Mouse (Mus musculus) intestine, embryonic 16.5 days (tissue): ENCODE results near the gene Nfam1. TPM values are rescaled to one million over a fixed set of nuclear protein-coding genes. Genes with fewer than 3 reads are reported as not detected.

Source experiments
- ATAC-seq: fragments of 200-750 bp; cut with Nextera tagmentation; 2 replicates; pipeline ENCODE4 v1.8.0; 2017; ENCODE audit warnings: moderate TSS enrichment, moderate library complexity
- H3K27ac ChIP-seq: fragments of 300-500 bp; sonication (generic); 2 replicates; pipeline ENCODE4 v1.5.1; 2014; ENCODE audit warnings: mild to moderate bottlenecking, low read length
- H3K27me3 ChIP-seq: fragments of 300-500 bp; sonication (generic); replicated peaks from 2 replicates; pipeline ENCODE4 v1.6.1; 2014; ENCODE audit warnings: low read length, control low read depth, mixed read lengths; ENCODE audit not compliant: control insufficient read depth, insufficient read depth
- H3K36me3 ChIP-seq: fragments of 300-500 bp; sonication (generic); 2 replicates; pipeline ENCODE4 v1.6.1; 2014; ENCODE audit warnings: low read length, control low read depth; ENCODE audit not compliant: control insufficient read depth, insufficient read depth
- H3K4me1 ChIP-seq: fragments of 300-500 bp; sonication (generic); 2 replicates; pipeline ENCODE4 v1.6.1; 2014; ENCODE audit warnings: low read length, control low read depth, mixed read lengths; ENCODE audit not compliant: control insufficient read depth, insufficient read depth
- H3K4me2 ChIP-seq: fragments of 300-500 bp; sonication (generic); 2 replicates; pipeline ENCODE4 v1.6.1; 2014; ENCODE audit warnings: low read depth, low read length, control low read depth
- H3K4me3 ChIP-seq: fragments of 300-500 bp; sonication (generic); 2 replicates; pipeline ENCODE4 v1.5.1; 2014; ENCODE audit warnings: mild to moderate bottlenecking, low read length
- H3K9ac ChIP-seq: fragments of 300-500 bp; sonication (generic); 2 replicates; pipeline ENCODE4 v1.6.1; 2014; ENCODE audit warnings: low read depth, low read length
- H3K9me3 ChIP-seq: fragments of 300-500 bp; sonication (generic); 2 replicates; pipeline ENCODE4 v1.6.1; 2016; ENCODE audit warnings: low read length, control low read depth; ENCODE audit not compliant: control insufficient read depth
- WGBS: fragments of 180-500 bp; shearing (Covaris S2); extraction: QIAGEN DNeasy Blood & Tissue Kit; methylation state at CpG from one replicate; pipeline ENCODE4 v1.1.7; 2014; 5-methylcytosine and 5-hydroxymethylcytosine counted together
- polyA plus RNA-seq: library from polyadenylated mRNA; unstranded; fragments of >200 nt; fragmentation: Nextera tagmentation; extraction: Ambion mirVana; gene quantifications from 2 replicates; pipeline ENCODE4 v1.2.1, GENCODE M21; 2015

Nfam1 gene
- polyA plus RNA-seq, 1 experiment from 2014 or later = 3.6 TPM

GRCm38 (mm10) chr15:83043362-83043708 lies 10.2 kb upstream of the Nfam1 start:
- no peaks in the 10 kb centered on the region for H3K36me3 ChIP-seq
- H3K4me3 ChIP-seq = no peak overlapping the region
- H3K4me1 ChIP-seq = peaks cover 33% of the 10 kb centered on the region
- peak; percentile 51; the same call in 1 of the 2 replicates for ATAC-seq
- WGBS = 61% methylated on average over 22 of the region's 22 CpGs
- no peak overlapping the region for H3K4me2 ChIP-seq
- H3K27me3 ChIP-seq = no peaks in the 10 kb centered on the region
- 0 out of 2 replicates have a peak overlapping the region, but pooled peaks have one; percentile 46 for H3K9ac ChIP-seq
- no peak overlapping the region for H3K27ac ChIP-seq
- H3K9me3 ChIP-seq = 0 out of 2 replicates have a peak, but pooled peaks cover 2% of the 10 kb centered on the region

DNA sequence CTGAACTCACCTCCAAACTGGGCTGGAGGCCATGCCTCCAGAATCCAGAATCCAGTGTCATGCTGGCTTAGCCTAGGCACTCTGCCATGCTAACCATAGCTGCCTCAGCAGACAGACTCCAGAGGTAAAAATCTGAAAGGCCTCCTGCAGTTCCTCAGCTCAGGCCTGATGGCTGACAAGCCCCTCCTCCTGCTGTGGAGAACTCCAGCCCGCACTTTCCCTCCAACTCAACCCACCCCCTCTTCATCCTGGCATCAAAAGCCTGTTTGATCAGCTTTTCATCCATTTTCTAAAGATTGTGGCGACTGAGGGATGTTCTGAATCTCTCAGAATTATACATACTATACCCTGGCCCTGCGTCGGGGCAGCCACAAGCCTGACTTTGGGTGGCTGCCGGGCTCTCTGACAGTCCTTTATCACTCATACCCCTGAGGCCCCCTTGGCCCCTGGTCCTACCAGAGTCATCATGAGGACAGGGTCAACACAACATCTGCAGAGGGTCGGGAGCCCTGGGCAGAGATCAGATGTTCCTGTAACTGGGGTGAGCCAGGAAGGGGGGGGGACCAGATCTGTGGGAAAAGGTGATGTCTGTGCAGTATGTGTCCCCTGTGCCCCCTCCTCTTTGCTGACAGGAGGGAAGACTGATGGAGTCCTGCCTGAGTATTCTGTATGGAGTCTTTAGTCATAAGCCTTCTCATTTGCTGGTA lies 9.7 kb upstream of the Nfam1 start:
- H3K9me3 ChIP-seq = 0 out of 2 replicates have a peak, but pooled peaks cover 2% of the 10 kb centered on the region
- 0 out of 2 replicates have a peak overlapping the region, but pooled peaks have one; percentile 6 for H3K27ac ChIP-seq
- WGBS = 25% methylated on average over 6 of the region's 6 CpGs
- peak; percentile 36; the same call in 1 of the 2 replicates for ATAC-seq
- no peak overlapping the region for H3K4me2 ChIP-seq
- H3K27me3 ChIP-seq = no peaks in the 10 kb centered on the region
- peak overlapping the region; percentile 46 for H3K9ac ChIP-seq
- H3K36me3 ChIP-seq = no peaks in the 10 kb centered on the region
- peaks cover 38% of the 10 kb centered on the region for H3K4me1 ChIP-seq
- no peak overlapping the region for H3K4me3 ChIP-seq

GRCm38 (mm10) chr15:83040156-83040555 lies 7.0 kb upstream of the Nfam1 start:
- Histone ChIP-seq H3K4me1 (peaks cover 49% of the 10 kb centered on the region), H3K36me3 (no peaks in the 10 kb centered on the region), H3K4me2 (no peak overlapping the region), H3K27me3 (no peaks in the 10 kb centered on the region), H3K9ac (no peak overlapping the region), H3K4me3 (no peak overlapping the region), H3K27ac (no peak overlapping the region), H3K9me3 (no peaks in the 10 kb centered on the region)
- WGBS = 49% methylated on average over 2 of the region's 2 CpGs
- no peak for ATAC-seq

DNA sequence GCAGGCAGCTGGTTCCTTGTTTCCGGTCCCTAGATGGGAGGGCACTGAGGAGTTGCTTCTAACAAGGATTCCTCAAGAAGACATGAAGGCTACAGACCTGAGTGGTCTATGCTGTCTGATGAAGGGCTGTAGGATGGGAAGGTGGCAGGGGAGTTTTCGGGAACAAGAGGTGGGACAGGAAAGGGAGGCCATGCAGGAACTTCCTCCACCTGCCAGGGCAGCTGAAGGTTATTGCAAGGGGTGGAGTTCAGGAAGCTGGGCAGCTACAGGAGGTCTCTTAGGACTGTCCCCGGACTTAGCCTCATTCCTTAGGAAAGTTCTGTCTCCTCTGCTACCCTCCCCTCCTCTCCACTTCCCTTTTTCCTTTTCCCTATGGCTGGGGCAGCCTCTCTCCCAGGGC lies 5.7 kb upstream of the Nfam1 start:
- WGBS = 60% methylated on average over 3 of the region's 3 CpGs
- Histone ChIP-seq H3K27me3 (no peaks in the 10 kb centered on the region), H3K36me3 (no peaks in the 10 kb centered on the region), H3K27ac (no peak overlapping the region), H3K9ac (peak overlapping the region; percentile 1; the same call in 1 of the 2 replicates), H3K9me3 (no peaks in the 10 kb centered on the region), H3K4me2 (no peak overlapping the region), H3K4me3 (no peak overlapping the region), H3K4me1 (peaks cover 56% of the 10 kb centered on the region)
- ATAC-seq = no peak

DNA sequence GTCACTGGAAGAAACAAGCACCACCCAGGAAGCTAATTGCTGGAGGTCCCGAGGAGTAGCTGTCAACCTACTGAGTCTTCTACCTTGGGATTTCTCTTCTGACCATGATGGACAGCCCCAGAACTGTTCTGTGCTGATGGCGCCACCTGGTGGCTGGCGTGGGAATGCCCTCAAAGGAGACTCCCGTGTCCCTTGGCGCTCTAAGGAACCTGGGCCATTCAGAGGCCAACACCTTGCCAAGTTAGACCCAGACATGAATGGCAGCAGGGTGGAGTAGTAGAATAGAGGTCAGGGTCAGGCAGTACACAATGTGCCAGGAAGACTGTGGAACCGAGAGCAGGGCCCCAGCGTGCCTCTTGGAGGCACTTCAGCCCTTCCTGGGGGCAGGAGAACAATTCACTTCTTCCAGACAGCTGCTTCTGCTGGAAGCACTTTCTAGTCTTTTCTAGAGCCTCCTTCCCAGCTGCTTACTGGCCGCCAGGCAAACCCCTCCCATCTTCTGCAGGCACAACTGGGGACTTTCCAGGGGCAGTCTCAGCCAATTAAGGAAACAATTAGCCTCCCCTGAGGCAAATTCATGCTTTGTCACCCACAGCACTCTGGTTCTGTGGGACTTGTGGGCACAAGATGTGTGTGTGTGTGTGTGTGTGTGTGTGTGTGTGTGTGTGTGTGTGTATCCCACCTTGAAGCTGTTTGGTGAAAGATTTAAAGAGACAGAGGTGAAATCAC lies 4.8 kb upstream of the Nfam1 start:
- peak overlapping the region; percentile 12; the same call in 1 of the 2 replicates for H3K27ac ChIP-seq
- peak; percentile 78 for ATAC-seq
- H3K4me1 ChIP-seq = peaks cover 47% of the 10 kb centered on the region
- no peaks in the 10 kb centered on the region for H3K9me3 ChIP-seq
- no peak overlapping the region for H3K4me2 ChIP-seq
- H3K9ac ChIP-seq = no peak overlapping the region
- H3K36me3 ChIP-seq = no peaks in the 10 kb centered on the region
- 6% methylated on average over 8 of the region's 8 CpGs for WGBS
- H3K4me3 ChIP-seq = no peak overlapping the region
- no peaks in the 10 kb centered on the region for H3K27me3 ChIP-seq

- H3K36me3 ChIP-seq = no peaks in the 10 kb centered on the region
- ATAC-seq = no peak
- no peak overlapping the region for H3K9ac ChIP-seq
- no peak overlapping the region for H3K27ac ChIP-seq
- no peaks in the 10 kb centered on the region for H3K9me3 ChIP-seq
- H3K4me1 ChIP-seq = peaks cover 38% of the 10 kb centered on the region
- no peak overlapping the region for H3K4me2 ChIP-seq
- WGBS = 65% methylated on average over 14 of the region's 14 CpGs
- no peaks in the 10 kb centered on the region for H3K27me3 ChIP-seq
- H3K4me3 ChIP-seq = no peak overlapping the region
These were observed 3.9 kb upstream of the Nfam1 start for GRCm38 (mm10) chr15:83036900-83037519.

- 64% methylated on average over 7 of the region's 7 CpGs for WGBS
- no peak for ATAC-seq
These were observed 3.0 kb upstream of the Nfam1 start for GRCm38 (mm10) chr15:83036089-83036488.

DNA sequence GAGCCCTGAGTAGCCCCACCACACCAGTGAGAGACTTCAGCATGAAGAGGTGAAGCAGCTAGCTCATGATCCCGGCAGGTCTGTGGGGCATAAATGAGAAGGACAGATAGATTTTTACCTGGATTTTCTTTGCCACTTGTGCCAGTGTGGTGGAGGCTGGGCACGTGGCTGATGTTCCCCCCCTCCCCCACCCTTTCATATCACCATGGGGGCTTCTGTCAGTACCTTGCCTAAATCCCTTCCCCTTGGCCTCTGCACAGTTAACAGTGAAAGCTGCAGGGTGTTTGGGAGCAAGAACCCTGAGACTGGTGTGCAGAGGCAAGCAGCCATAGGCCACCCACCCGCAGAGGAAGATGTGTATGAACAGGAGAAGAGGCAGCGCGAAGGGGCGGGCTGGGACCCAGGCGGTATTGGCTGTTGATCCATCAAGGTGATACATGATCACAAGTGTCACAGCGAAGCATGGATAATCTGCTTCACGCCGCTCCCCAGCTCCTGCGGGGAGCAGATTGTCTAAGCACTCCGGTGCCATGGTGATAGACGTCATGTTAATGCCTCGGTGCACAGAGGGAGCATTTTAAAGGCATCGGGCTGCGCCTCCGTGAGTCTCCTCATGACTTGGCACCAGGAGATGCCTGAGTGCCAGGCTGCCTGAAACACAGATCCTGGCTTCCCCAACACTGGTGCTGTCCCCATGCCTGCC lies 1.3 kb upstream of the Nfam1 start:
- no peak for ATAC-seq
- Histone ChIP-seq H3K4me3 (no peak overlapping the region), H3K27me3 (no peaks in the 10 kb centered on the region), H3K4me2 (no peak overlapping the region), H3K9ac (0 out of 2 replicates have a peak overlapping the region, but pooled peaks have one; percentile 10), H3K27ac (no peak overlapping the region), H3K36me3 (no peaks in the 10 kb centered on the region), H3K4me1 (peaks cover 35% of the 10 kb centered on the region), H3K9me3 (no peaks in the 10 kb centered on the region)
- WGBS = 24% methylated on average over 17 of the region's 17 CpGs

More at GRCm38 (mm10) chr15:83036089-83036488, 3.0 kb upstream of the Nfam1 start:
- H3K9me3 ChIP-seq = no peaks in the 10 kb centered on the region
- no peak overlapping the region for H3K4me2 ChIP-seq
- H3K9ac ChIP-seq = no peak overlapping the region
- H3K36me3 ChIP-seq = no peaks in the 10 kb centered on the region
- H3K27ac ChIP-seq = no peak overlapping the region
- H3K27me3 ChIP-seq = no peaks in the 10 kb centered on the region
- peaks cover 38% of the 10 kb centered on the region for H3K4me1 ChIP-seq
- no peak overlapping the region for H3K4me3 ChIP-seq

- H3K27me3 ChIP-seq = no peaks in the 10 kb centered on the region
- 58% methylated on average over 4 of the region's 4 CpGs for WGBS
- no peaks in the 10 kb centered on the region for H3K36me3 ChIP-seq
- no peak for ATAC-seq
- H3K9ac ChIP-seq = no peak overlapping the region
- no peak overlapping the region; the same call in 1 of the 2 replicates for H3K27ac ChIP-seq
- peaks cover 21% of the 10 kb centered on the region for H3K4me1 ChIP-seq
- no peak overlapping the region for H3K4me3 ChIP-seq
- H3K4me2 ChIP-seq = no peak overlapping the region
- H3K9me3 ChIP-seq = no peaks in the 10 kb centered on the region
These were observed 2.2 kb downstream of the Nfam1 start for GRCm38 (mm10) chr15:83030884-83031283.
